Mouse (Mus musculus) liver (tissue): ENCODE measurements at regions not wholly inside any gene's neighbourhood (a gene's known extent, or its start where the extent isn't known, plus 50 kb on each side); places are given as distances from the start of the nearest gene placed in this dataset.
"Not testable (repeated sequence)": the region's sequence is repeated elsewhere in the genome, so short reads cannot be mapped to it uniquely, and the experiment has no call there.

Experiments
- DNase-seq: peaks from one replicate; pipeline ENCODE4 v3.0.0-alpha.2; 2020; ENCODE audit warnings: mixed read lengths

- no peak for DNase-seq
Observed at GRCm38 (mm10) chr5:134046086-134046485, 53.4 kb upstream of the Castor2 start.

DNA sequence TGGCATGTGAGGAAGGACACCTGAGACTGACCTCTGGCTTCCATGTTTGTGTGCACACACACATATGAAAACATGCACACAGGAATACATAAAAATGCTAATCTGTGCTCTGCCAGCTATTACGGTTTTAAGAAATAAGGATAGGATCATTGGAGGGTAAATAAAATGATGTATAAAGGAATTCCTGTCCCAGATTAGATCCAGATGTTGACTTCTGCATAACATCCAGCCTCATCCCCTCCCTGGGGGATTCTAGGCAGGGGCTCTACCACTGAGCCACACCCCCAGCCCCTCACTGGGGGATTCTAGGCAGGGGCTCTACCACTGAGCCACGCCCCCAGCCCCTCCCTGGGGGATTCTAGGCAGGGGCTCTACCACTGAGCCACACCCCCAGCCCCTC, 56.6 kb upstream of the Castor2 start:
- not testable (repeated sequence) for DNase-seq

DNA sequence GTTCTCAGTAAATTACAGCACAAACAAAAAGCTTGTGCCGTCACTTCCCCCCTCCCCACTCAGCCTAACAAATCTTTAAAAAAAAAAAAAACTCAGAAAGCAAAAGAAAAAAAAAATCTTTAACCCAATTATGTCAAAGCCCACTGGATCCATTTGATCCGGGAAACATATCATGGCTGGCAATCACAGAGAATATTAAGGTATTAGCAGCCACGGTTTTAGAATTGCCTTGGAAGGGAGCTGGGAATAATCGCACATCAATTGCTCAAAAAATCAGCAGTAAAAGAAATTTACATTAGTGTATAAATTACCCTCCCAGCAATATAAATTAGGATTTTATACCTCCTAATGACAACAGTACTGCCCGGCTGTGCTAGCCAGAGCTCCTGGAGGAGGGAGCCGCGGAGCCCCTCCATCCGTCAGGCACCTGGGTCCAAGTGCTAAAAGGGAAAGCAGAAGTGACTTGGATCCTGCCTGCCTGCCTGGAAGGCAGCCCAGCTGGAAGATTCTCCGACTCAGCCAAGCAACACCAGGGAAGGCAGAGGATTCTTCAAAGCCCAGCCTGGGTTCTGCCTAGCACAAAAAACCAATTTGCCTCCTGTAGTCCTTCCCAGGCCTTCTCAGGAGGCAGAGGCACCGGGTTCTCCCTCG, 72.1 kb upstream of the Castor2 start:
- no peak for DNase-seq

DNA sequence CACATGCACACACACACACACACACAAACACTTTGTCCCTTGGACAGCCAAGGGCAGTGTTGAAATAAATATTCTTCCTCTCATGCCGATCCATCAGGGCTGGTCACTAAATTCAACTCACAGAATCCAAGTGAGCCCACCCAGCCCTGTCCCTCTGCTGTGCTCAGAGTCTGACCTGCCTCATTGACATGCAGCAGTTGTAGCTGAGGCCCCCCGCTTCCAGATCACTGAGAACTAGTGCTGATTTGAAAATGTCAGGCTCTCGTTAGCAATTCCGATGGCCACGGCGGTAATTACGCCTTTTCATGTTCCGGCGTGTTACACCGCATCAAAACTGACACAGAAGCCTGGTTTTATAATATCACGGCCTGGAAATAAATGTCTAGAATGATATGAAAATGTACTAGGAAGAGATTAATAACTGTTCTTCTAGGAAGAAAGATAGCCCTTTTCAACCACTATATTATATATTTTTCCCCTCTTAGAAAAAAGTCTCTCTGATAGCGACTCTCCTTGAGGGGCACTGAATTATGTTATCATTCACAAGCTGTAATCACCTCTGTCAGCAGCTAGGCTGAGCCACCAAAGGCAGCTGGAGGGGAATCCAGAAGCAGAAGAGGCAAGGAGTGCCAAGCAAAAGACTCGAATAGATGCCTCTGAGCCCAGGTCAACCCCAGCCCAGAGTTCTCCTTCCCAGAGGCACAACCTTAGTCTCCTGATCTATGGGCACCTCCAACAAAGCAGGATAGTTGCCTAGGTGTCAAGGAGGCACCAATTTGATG, 79.7 kb upstream of the Castor2 start:
- DNase-seq, result no peak

DNA sequence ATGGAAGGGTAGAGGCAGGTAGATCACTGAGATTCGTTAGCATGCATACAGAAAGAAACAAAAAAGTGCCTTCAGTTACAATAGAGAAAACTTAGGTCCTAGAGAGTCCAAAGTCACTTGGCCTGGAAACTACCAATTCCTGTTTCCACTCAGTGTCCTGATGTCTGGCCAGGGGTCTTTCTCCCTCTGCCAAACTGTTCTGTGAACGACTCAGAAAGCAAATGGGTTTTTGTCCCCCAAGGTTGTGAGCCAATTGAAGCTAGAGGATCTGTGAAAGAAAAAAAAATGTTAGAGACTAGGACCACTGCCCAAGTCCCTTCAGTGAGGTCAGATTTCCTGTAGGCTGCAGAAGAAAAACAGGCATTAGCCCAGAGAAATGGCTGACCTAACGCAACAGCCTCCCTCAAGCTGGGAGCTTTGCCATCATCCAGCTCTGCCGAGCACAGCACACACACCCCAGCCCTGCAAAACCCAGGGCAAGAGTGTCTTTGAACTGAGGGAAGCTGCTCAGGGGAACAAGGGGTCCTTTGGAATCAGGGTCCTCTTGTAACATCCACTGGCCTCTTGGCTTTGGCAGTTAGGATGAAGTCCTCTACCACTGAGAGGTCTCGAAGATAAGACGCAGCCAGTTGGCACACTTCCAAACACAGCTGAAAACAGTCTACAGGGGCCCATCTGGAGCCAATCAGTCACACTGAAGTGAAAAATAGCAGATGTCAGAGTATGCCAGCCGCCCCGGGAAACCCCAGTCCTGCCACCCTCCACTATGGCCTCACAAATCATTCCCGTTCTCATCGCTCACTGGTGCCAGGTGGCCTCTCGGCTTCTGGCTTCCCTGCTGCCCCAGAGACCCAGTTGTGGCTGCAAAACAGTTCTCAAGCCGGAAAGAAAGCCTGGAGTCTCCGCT, 85.0 kb upstream of the Castor2 start:
- DNase-seq, result peak; percentile 44

DNA sequence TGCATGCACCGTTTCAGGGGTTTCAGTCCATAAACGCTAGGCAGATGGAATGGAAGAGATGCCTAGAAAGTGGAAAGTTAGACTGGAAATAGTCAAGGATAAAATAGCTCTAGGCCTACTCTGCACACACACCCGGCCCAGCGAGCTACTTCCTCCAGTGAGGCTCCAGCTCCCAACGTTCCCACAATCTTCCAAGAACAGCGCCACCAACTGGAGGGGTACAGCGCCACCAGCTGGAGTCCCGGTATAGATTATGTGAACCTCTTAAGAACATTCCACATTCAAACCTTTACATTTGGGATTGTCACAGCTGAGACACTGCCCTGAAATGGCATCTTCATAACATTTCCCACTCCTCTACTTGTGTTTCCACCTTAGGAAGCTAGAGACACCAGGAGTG, 86.3 kb upstream of the Castor2 start:
- DNase-seq, result no peak

DNA sequence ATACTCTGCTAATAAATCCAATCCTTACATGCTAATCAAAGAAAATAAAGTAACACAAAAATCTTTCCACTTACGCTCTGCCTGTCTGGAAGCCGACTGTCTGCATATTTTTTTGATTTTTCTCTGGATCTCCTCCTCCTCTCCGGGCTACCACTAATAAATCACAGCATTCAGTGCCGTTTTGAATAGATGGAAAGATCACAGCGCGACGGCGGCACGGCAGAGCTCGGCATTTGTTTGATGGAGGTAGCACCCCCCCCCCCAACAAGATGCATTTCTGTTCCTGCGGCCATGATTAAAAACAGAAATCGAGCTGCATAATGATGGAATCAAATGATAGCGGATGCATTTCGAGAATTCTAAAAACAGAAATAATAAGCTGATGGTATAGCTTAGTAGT, 89.7 kb upstream of the Castor2 start:
- no peak for DNase-seq

DNA sequence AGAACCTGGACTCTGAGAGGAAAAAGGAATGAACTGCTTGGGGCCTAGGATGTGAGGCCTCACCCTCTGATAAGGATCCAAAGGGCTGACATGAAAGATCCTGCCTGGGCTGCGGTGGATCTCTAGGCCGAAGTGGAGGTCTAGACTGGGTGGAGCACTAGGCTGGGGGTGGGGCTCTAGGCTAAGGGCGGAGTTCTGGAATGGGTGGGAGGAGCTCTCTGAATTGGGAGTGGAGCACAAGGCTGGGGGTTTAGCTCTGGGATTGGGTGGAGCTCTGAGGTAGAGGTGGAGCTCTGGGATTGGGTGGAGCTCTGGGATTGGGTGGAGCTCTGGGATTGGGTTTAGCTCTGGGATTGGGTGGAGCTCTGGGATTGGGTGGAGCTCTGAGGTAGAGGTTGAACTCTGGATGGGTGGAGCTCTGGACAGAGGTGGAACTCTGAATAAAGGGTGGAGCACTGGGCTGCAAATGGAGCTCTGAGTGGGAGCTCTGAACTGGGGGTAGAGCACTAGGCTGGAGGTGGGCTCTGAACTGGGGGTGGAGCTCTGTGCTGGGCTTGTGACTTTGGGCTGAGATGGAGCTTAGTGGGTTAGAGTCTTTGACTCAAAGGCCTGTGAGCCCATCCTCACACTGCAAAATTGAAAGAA, 92.3 kb upstream of the Castor2 start:
- DNase-seq, result peak; percentile 13

GRCm38 (mm10) chr5:134006470-134007126, 92.9 kb upstream of the Castor2 start:
- peak; percentile 68 for DNase-seq

DNA sequence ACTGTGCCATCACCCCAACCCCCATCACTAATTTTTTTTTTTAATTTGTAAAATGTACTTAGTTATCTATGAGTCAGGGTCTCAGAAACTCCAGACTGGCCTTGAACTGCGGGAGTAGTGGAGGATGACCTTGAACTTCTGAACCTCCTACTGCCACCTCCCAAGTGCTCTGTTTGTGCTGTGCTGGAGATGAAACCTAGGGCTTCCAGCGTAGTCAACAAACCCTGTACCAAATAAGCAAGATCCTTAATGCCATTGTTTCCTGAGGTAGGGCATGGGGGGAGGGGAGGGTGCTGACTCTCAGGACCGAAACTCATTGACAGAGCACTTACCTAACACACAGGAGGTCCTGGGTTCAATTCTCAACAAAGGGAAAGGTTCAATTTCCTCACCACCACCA, 93.5 kb upstream of the Castor2 start:
- no peak for DNase-seq

- DNase-seq, result no peak
Observed at GRCm38 (mm10) chr5:134000100-134000499, 99.4 kb upstream of the Castor2 start.

GRCm38 (mm10) chr5:133999698-134000097, 99.8 kb upstream of the Castor2 start:
- DNase-seq, result no peak

DNA sequence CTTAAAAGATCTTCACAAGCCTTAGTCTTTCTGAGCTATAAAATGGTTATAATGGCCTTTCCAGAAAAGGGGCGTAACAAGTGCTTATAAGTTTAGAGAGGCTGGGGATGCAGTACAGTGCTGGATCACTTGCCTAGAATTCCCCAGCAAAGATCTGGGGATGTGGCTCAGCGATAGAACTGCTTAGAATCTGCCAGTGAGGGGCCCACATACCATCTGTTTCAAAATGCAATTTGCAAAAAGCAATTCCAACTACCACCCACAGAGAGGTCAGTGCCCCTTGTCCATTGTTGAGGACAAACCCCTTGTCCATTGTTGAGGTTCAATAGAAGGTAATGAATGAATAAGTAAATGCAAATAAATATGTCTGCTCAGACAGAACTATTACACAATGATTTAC, 107.5 kb upstream of the Castor2 start:
- no peak for DNase-seq

- DNase-seq, result no peak
Observed at GRCm38 (mm10) chr5:133991556-133991955, 108.0 kb upstream of the Castor2 start.

DNA sequence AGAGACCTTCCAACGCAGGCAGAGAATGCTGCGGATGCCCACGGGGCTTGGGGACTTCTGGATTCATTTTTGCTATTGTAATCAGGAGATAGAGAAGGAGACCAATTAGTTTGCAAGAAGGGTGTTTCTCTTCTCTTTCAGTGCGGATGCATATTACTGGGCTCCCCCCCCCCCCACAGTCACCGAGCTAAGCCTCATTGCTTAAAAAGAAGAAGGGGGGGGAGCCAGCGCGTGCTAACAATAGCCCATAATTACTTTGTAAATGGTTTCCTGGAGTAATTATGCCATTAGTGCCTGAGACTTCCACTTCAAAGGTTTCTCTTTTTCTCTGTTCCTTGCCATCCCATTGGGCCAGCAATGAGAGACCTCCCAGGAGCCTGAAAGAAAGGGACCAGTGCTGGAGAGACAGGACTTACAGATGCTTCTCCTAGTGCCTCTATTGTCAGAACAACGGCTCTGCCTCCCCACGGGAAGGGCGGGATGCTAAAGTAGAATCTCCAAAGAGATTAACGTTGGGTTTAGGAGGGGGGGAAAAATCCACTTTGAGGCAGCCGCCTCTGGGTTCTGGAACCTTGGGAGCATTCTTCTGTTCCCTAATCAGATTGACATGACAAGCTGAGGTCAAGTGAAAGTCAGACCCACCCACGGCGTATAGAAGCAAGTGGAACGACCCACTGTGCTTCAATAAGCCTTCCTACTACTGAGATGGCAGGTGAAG, 116.1 kb upstream of the Castor2 start:
- DNase-seq, result no peak

GRCm38 (mm10) chr5:133970421-133970914, 129.0 kb upstream of the Castor2 start:
- DNase-seq, result no peak

- no peak for DNase-seq
Observed at GRCm38 (mm10) chr5:133963301-133963700, 136.2 kb upstream of the Castor2 start.

GRCm38 (mm10) chr5:133940841-133941240, 158.7 kb upstream of the Castor2 start:
- no peak for DNase-seq

DNA sequence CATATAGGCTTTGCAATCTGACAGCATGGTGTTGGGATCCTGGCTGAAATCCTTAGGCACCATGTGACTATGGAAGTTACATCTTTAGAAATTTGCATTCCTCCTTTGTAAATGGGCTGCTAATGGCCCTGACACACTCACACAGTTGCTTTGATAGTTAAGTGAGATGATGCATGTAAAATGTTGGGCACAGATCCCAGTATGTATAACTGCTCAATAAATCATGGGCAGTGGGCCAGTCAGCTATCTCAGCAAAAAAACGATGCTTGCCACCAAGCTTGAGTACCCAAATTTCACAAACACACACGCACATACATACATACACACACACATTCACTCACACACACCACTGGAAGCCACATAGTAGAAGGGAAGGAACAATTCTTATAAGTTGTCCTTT, 159.5 kb upstream of the Castor2 start:
- no peak for DNase-seq

DNA sequence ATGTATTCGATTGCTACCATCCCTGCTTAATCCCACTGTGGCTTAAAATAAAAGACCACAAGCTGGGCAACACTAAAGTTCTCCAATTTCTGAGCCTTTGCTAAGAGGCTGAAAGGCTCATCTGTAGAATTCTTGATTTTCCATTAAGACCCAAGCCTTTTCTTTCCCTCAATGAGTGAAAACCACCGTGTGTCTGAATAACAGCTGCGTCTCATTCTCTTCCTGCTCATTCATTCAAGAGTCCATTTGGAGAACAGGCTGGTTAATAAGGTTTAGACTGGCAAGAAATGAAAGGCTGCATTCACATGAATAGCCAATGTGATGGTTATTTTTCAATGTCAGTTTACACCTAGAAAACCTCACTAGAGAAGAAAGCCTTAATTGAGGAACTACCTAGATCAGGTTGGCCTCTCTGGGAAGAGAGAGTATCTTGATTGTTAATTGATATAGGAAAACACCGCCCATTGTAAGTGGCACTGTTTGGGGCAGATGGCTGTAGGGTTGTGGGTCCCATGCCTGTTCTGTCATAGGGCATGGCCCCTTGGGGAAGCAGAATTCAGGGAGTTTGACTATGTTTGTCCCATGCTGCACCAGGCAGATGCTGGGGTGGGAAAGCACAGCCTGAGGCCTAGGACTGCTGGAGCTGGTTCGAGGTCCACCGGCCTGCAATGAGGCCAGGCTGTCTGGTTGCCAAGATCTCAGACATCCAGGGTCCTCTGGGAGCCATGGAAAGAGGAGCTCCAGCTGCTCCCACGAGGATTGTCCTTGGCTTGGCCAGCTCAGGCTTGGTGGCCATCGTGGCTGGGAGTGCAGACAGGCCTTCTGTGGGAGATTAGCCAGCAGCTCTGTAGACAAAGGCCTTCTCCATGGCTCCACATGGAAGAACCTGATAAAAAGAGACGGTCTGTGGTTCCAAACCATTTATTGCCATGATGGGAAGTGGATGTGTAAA, 161.3 kb upstream of the Castor2 start:
- no peak for DNase-seq
